9 mouse cellular contexts compared by ENCODE assay signal in genomic region chr1:93272409-93272821, GRCm38 (mm10). TPM values are rescaled to one million over a fixed set of nuclear protein-coding genes. Genes with fewer than 3 reads are reported as not detected.
DNase-seq lines count a peak whose midpoint lies in the region; ATAC-seq and TF ChIP-seq lines count a peak whose summit lies in the region.
"Had no signal": no experiment of that assay in that cellular context is flagged by ENCODE, and none has a peak within 500 bp of the region (broad histone marks: within the 10 kb centered on the region; RNA-seq: fewer than 3 reads in every experiment).

No protein-coding gene starts in this region.

- WGBS in embryonic facial prominence, embryonic 11.5 days = 5% methylated on average over 16 of the region's 16 CpGs

- intact Hi-C loops in left cerebral cortex, postnatal 25 days (cut with DNase I) = no loop called here

- no peak overlapping the region for H3K4me3 ChIP-seq in embryonic facial prominence, embryonic 11.5 days (ENCODE audit: low read depth, low read length)
- H3K4me3 ChIP-seq in layer of hippocampus, adult 2 months = no peak overlapping the region

- no peaks in the 10 kb centered on the region for H3K9me3 ChIP-seq in embryonic facial prominence, embryonic 11.5 days (replicated peaks; ENCODE audit: control insufficient read depth, low read length)

- H3K4me1 ChIP-seq in embryonic facial prominence, embryonic 11.5 days (ENCODE audit: control insufficient read depth, insufficient read depth, low read length) = no peaks in the 10 kb centered on the region

- no peak overlapping the region for H3K4me2 ChIP-seq in embryonic facial prominence, embryonic 11.5 days (ENCODE audit: low read depth, low read length)

- ATAC-seq in embryonic facial prominence, embryonic 11.5 days (replicated peaks; ENCODE audit: insufficient number of reproducible peaks, low FRiP score, low TSS enrichment, low read depth) = peak; percentile 66
- ATAC-seq: Patski had no signal

- no peak overlapping the region for H3K27ac ChIP-seq in embryonic facial prominence, embryonic 11.5 days (replicated peaks; ENCODE audit: low read depth, low read length)
- no peak overlapping the region for H3K27ac ChIP-seq in layer of hippocampus, adult 2 months

- no peak for TF ChIP-seq CTCF in layer of hippocampus, adult 2 months (conservative IDR thresholded peaks at IDR 0.05)

- H3K36me3 ChIP-seq in embryonic facial prominence, embryonic 11.5 days (replicated peaks; ENCODE audit: control insufficient read depth, insufficient read depth, low read depth, low read length) = no peaks in the 10 kb centered on the region

- H3K27me3 ChIP-seq in embryonic facial prominence, embryonic 11.5 days (ENCODE audit: control insufficient read depth, insufficient read depth, low read length) = no peaks in the 10 kb centered on the region
- H3K27me3 ChIP-seq: Patski had no signal

- peak; percentile 83 for DNase-seq in heart, adult 11 months
- no peak for DNase-seq in heart, adult 18-20 months
- DNase-seq in ES-CJ7 (ENCODE audit: low read depth, low spot score) = peak; percentile 61
- DNase-seq in embryonic facial prominence, embryonic 11.5 days (ENCODE audit: low spot score) = peak; percentile 74
- DNase-seq in kidney, postnatal 25 days = peak; percentile 52
- DNase-seq in neural tube, embryonic 10.5 days (ENCODE audit: extremely low spot score, low spot score) = peak; percentile 63
- no peak for DNase-seq in left cerebral cortex, postnatal 25 days (ENCODE audit: low spot score in 2 of 2)
- no peak for DNase-seq in layer of hippocampus, adult 2 months (ENCODE audit: low spot score in 2 of 2)

- no peak overlapping the region for H3K9ac ChIP-seq in embryonic facial prominence, embryonic 11.5 days (replicated peaks; ENCODE audit: low read length)

RNA-seq across cellular contexts. Expression of gene Mterf4, which starts 33.3 kb away (rescaled TPM):
- 10 to 100 TPM; 14.0 to 14.9 TPM for total RNA-seq in heart, adult 18-20 months (2021)
- polyA plus RNA-seq in embryonic facial prominence, embryonic 11.5 days (2014; fragmentation: Nextera tagmentation; extraction: Ambion mirVana) = 32.5 and 34.9 TPM in 2 replicates
- total RNA-seq in left cerebral cortex, postnatal 25 days (2021) = 10 to 100 TPM; 20.4 to 23.3 TPM
- 10 to 100 TPM; 20.2 to 23.0 TPM for total RNA-seq in layer of hippocampus, adult 2 months (2021)

RNA-seq across cellular contexts. Expression of gene Sned1, which starts 36.8 kb away (rescaled TPM):
- total RNA-seq in heart, adult 18-20 months (2021) = 1 to 10 TPM; 4.2 to 7.5 TPM
- polyA plus RNA-seq in embryonic facial prominence, embryonic 11.5 days (2014; fragmentation: Nextera tagmentation; extraction: Ambion mirVana) = 5.3 and 5.6 TPM in 2 replicates
- 1 to 10 TPM; 6.1 to 6.9 TPM for total RNA-seq in left cerebral cortex, postnatal 25 days (2021)
- total RNA-seq in layer of hippocampus, adult 2 months (2021) = 1 to 10 TPM; 4.7 to 7.7 TPM

Comparison
In these comparisons a context has a peak if more than half of its experiments do, and no peak if none do; other contexts are left out.
1. DNase-seq: peak in heart, adult 11 months (single experiment), ES-CJ7 (single experiment), embryonic facial prominence, embryonic 11.5 days (single experiment), kidney, postnatal 25 days (2 of 2) and neural tube, embryonic 10.5 days (single experiment); none in heart, adult 18-20 months (0 of 2), left cerebral cortex, postnatal 25 days (0 of 2) and layer of hippocampus, adult 2 months (0 of 2).